Mouse (Mus musculus): ENCODE measurements around the gene Gm10974. TPM values are rescaled to one million over a fixed set of nuclear protein-coding genes. Genes with fewer than 3 reads are reported as not detected.

Gene Gm10974
- polyA plus RNA-seq, 1 experiment from 2014 or later = not detected

GRCm38 (mm10) chr7:66387813-66388521 is 22.3 kb downstream of the Gm10974 start, which contains the start of gene Lrrk1:
Lrrk1 (minus strand) TSS chr7:66388350.
- no peaks in the 10 kb centered on the region for H3K27me3 ChIP-seq (replicated peaks)
- H3K9ac ChIP-seq = peak within 1 kb of the TSS; percentile 94
- peak; percentile 91 for ATAC-seq
- H3K9me3 ChIP-seq = no peaks in the 10 kb centered on the region
- peak within 1 kb of the TSS; percentile 80 for H3K4me3 ChIP-seq (replicated peaks)
- H3K4me2 ChIP-seq (replicated peaks) = peak within 1 kb of the TSS; percentile 90
- no peaks in the 10 kb centered on the region for H3K36me3 ChIP-seq
- 1% methylated on average over 70 of the region's 70 CpGs for WGBS
- H3K4me1 ChIP-seq (replicated peaks) = peaks cover 17% of the 10 kb centered on the region; the same call in 1 of the 2 replicates
- peak within 1 kb of the TSS; percentile 86 for H3K27ac ChIP-seq

GRCm38 (mm10) chr7:66388621-66389532 is 23.2 kb downstream of the Gm10974 start:
- Histone ChIP-seq H3K4me1 (replicated peaks) (peaks cover 13% of the 10 kb centered on the region; the same call in 1 of the 2 replicates), H3K4me2 (replicated peaks) (peak overlapping the region; percentile 90), H3K27me3 (replicated peaks) (no peaks in the 10 kb centered on the region), H3K9me3 (no peaks in the 10 kb centered on the region), H3K9ac (peak overlapping the region; percentile 94), H3K36me3 (no peaks in the 10 kb centered on the region), H3K27ac (peak overlapping the region; percentile 86; the same call in 1 of the 2 replicates), H3K4me3 (replicated peaks) (peak overlapping the region; percentile 80)
- WGBS = 11% methylated on average over 28 of the region's 28 CpGs
- peak; percentile 82 for ATAC-seq

DNA sequence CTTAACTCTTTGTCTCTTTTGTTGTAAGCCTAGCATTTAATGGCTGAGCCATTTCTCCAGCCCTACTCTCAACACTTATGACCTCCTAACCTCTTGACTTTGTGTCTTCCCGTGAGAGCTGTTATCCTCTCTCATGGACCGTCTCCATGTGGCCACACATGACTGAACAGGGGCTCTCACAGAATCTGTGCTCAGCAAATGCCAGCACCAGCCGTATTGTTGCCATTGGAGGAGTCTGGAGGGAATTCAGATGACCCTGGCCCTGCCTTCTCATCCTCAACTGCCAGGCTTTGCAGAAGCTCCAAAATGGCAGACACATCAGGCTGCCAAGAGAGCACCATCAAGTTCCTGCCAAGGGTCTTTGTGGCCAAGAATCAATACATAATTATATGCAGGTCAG is 31.6 kb downstream of the Gm10974 start:
- Histone ChIP-seq H3K9ac (no peak overlapping the region), H3K9me3 (no peaks in the 10 kb centered on the region), H3K4me3 (replicated peaks) (no peak overlapping the region), H3K27me3 (replicated peaks) (no peaks in the 10 kb centered on the region), H3K4me1 (replicated peaks) (no peaks in the 10 kb centered on the region; the same call in 1 of the 2 replicates), H3K27ac (no peak overlapping the region), H3K36me3 (no peaks in the 10 kb centered on the region), H3K4me2 (replicated peaks) (no peak overlapping the region)
- WGBS = 55% methylated on average over 3 of the region's 3 CpGs
- no peak for ATAC-seq

GRCm38 (mm10) chr7:66401605-66402004 is 35.9 kb downstream of the Gm10974 start:
- peaks cover 17% of the 10 kb centered on the region for H3K4me1 ChIP-seq (replicated peaks)
- H3K9ac ChIP-seq = no peak overlapping the region
- no peaks in the 10 kb centered on the region for H3K36me3 ChIP-seq
- no peak for ATAC-seq
- H3K9me3 ChIP-seq = no peaks in the 10 kb centered on the region
- H3K27me3 ChIP-seq (replicated peaks) = no peaks in the 10 kb centered on the region
- no peak overlapping the region for H3K27ac ChIP-seq
- 50% methylated on average over 8 of the region's 8 CpGs for WGBS
- H3K4me2 ChIP-seq (replicated peaks) = no peak overlapping the region
- H3K4me3 ChIP-seq (replicated peaks) = no peak overlapping the region

DNA sequence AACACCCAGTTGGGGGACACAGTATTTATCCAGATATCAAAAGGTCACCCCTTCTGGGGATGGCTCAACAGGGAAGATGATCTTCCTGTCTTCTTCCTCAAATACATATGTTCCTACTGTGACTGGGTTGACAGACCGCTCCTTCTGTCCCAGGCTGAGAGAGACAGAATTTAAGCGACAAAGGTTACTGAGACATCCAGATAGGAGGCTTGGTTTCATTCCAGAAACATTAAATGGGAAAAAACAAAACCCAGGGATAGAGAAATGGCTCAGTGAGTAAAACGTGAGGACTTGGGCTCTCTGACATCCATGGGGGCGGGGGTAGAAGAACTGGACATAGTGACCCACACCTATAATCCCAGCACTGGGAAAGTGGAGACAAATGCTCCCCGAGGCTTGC is 37.2 kb downstream of the Gm10974 start:
- Histone ChIP-seq H3K27ac (no peak overlapping the region), H3K36me3 (no peaks in the 10 kb centered on the region), H3K9me3 (no peaks in the 10 kb centered on the region), H3K4me2 (replicated peaks) (no peak overlapping the region), H3K9ac (no peak overlapping the region), H3K4me1 (replicated peaks) (peaks cover 19% of the 10 kb centered on the region), H3K27me3 (replicated peaks) (no peaks in the 10 kb centered on the region), H3K4me3 (replicated peaks) (no peak overlapping the region)
- no peak for ATAC-seq
- 87% methylated on average over 5 of the region's 5 CpGs for WGBS

- 41% methylated on average over 10 of the region's 10 CpGs for WGBS
- Histone ChIP-seq H3K4me3 (replicated peaks) (no peak overlapping the region), H3K27ac (peak overlapping the region; percentile 17; the same call in 1 of the 2 replicates), H3K9ac (no peak overlapping the region), H3K9me3 (no peaks in the 10 kb centered on the region), H3K4me1 (replicated peaks) (peaks cover 19% of the 10 kb centered on the region), H3K4me2 (replicated peaks) (0 out of 2 replicates have a peak overlapping the region, but pooled peaks have one; percentile 4), H3K36me3 (no peaks in the 10 kb centered on the region), H3K27me3 (replicated peaks) (no peaks in the 10 kb centered on the region)
- ATAC-seq = peak; percentile 35
Observed at GRCm38 (mm10) chr7:66404141-66404540, 38.4 kb downstream of the Gm10974 start.

DNA sequence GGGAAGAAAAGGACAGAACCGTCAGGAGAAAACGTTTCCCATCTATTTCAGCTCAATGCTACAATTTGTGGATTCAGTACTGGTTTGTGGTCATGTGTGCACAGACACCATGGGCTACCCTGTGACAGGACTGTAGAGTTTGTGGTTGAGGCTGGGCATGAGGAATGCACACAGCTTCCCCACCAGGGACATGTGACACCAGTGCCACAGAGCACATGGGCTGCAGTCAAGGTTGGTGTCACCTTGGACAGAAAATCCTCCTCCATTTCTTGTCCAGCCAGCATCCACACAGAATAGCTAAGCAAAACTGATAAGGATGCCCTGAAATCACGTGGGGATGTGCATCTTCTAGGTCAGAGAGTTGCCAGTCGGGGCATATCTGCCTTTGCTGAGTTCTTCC is 39.1 kb downstream of the Gm10974 start:
- H3K27me3 ChIP-seq (replicated peaks) = no peaks in the 10 kb centered on the region
- WGBS = 69% methylated on average over 4 of the region's 4 CpGs
- no peak for ATAC-seq
- H3K27ac ChIP-seq = no peak overlapping the region
- H3K9me3 ChIP-seq = no peaks in the 10 kb centered on the region
- H3K4me1 ChIP-seq (replicated peaks) = peaks cover 19% of the 10 kb centered on the region
- no peak overlapping the region for H3K9ac ChIP-seq
- H3K4me2 ChIP-seq (replicated peaks) = no peak overlapping the region
- H3K4me3 ChIP-seq (replicated peaks) = no peak overlapping the region
- H3K36me3 ChIP-seq = no peaks in the 10 kb centered on the region

DNA sequence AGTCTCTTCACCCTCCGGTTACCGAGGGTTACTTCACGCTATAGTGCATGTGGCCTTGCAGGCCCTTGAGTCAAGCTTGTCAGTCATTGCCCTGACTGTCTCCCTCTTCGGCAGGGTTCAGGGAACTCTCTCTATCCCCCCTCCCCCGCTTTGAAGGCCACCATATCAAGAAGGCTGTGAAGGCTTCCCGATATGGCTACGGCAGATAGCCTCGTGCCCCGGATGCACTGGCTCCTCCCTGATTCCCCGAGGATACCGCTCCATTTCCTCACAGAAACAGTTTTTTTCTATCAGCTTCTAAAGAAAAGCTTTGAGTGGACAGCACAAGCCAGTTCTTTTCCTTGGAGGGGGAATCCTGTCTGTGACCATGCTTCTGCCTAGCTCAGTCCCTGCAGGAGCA is 39.8 kb downstream of the Gm10974 start:
- H3K9me3 ChIP-seq = no peaks in the 10 kb centered on the region
- 47% methylated on average over 11 of the region's 11 CpGs for WGBS
- no peaks in the 10 kb centered on the region for H3K36me3 ChIP-seq
- no peak overlapping the region for H3K4me2 ChIP-seq (replicated peaks)
- H3K4me3 ChIP-seq (replicated peaks) = no peak overlapping the region
- no peak for ATAC-seq
- H3K4me1 ChIP-seq (replicated peaks) = peaks cover 19% of the 10 kb centered on the region
- H3K27ac ChIP-seq = no peak overlapping the region
- no peaks in the 10 kb centered on the region for H3K27me3 ChIP-seq (replicated peaks)
- no peak overlapping the region for H3K9ac ChIP-seq

DNA sequence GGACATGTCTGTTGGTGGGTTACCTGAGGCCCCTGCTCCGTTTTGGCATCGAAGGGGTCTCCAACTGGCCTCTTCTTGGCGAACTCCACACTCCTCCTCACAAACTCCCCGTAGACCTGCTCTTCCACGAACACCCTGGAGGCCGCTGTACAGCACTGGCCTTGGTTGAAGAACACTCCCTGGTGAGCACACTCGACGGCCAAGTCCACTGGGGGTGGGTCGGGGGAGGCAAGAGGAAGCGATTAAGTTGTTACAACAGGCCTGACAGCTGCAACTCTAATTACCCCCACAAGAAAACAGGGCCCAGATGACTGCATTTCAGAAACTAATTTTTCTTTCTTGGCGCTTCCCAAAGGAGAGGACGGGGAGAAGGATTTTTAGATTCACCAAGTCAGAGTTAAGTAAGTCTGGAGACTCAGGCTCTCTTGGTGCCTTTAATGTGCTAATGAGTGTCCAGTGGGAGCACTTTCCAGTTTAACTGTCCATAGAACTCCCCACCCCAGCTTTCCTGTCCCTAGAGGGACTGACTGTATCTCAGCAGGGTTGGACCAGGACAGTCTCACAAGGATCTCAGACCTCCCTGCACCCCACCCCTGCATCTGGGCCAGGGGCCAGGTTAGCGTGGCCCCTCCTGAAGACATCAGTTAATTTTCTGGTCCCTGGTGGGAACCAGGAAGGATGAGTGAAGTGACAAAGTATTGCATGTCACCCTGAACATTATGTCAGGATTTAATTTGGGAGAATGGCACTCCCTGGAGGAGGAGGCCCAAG is 40.4 kb downstream of the Gm10974 start:
- 0 out of 2 replicates have a peak, but pooled peaks have one; percentile 39 for ATAC-seq

DNA sequence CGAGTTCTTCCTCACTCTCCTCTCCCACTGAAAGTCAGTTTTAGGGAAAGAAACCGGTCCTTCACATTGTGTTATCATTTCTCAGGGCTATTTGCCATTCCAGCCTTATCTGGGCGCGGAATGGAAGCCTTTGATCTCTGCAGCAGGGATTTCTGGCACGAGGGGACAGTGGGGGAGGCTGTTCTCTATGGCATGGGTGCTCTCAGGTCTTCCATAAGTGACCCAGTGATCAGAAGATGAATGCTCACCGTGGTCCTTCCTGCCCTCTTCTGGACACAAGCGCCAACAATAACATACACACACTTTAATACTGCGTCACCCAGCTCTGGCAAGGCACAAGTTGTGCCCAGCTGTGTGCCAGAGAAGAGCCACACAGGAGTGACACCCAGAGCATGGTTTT is 41.3 kb downstream of the Gm10974 start:
- WGBS = 63% methylated on average over 8 of the region's 8 CpGs
- Histone ChIP-seq H3K4me2 (replicated peaks) (no peak overlapping the region), H3K9ac (no peak overlapping the region), H3K36me3 (no peaks in the 10 kb centered on the region), H3K4me3 (replicated peaks) (no peak overlapping the region), H3K27me3 (replicated peaks) (no peaks in the 10 kb centered on the region), H3K27ac (no peak overlapping the region), H3K4me1 (replicated peaks) (peaks cover 19% of the 10 kb centered on the region), H3K9me3 (no peaks in the 10 kb centered on the region)
- ATAC-seq = no peak

More for the DNA sequence above, 40.4 kb downstream of the Gm10974 start:
- no peaks in the 10 kb centered on the region for H3K36me3 ChIP-seq
- H3K4me2 ChIP-seq (replicated peaks) = no peak overlapping the region
- no peak overlapping the region for H3K27ac ChIP-seq
- no peaks in the 10 kb centered on the region for H3K27me3 ChIP-seq (replicated peaks)
- H3K4me3 ChIP-seq (replicated peaks) = no peak overlapping the region
- 50% methylated on average over 13 of the region's 13 CpGs for WGBS
- H3K9ac ChIP-seq = no peak overlapping the region
- H3K4me1 ChIP-seq (replicated peaks) = peaks cover 19% of the 10 kb centered on the region
- H3K9me3 ChIP-seq = no peaks in the 10 kb centered on the region

GRCm38 (mm10) chr7:66409433-66409832 is 43.7 kb downstream of the Gm10974 start:
- Histone ChIP-seq H3K4me2 (replicated peaks) (no peak overlapping the region), H3K9me3 (no peaks in the 10 kb centered on the region), H3K27ac (no peak overlapping the region), H3K4me1 (replicated peaks) (peaks cover 15% of the 10 kb centered on the region), H3K27me3 (replicated peaks) (no peaks in the 10 kb centered on the region; the same call in 1 of the 2 replicates), H3K9ac (no peak overlapping the region), H3K36me3 (no peaks in the 10 kb centered on the region), H3K4me3 (replicated peaks) (no peak overlapping the region)
- WGBS = 71% methylated on average over 6 of the region's 6 CpGs
- no peak; the same call in 1 of the 2 replicates for ATAC-seq

DNA sequence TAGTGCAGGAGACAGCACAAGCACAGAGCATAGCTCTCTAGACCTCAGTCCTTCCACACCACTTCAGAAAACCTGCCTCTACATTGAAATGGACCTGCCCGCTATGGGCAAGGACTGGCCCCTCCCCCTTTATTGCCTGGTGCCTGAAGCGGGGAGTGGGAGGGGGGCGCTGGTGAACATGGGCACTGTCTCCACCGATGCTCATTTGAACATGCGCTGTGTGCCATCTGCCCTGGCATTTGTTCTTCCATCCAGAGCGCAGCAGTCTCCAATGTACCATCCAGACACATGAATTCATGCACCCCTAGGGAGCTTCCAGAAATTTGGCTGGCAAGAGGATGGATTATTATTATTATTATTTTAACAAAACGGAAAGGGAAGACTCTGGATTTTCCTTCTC is 47.4 kb downstream of the Gm10974 start:
- Histone ChIP-seq H3K9me3 (no peaks in the 10 kb centered on the region), H3K4me2 (replicated peaks) (no peak overlapping the region), H3K27ac (no peak overlapping the region), H3K4me3 (replicated peaks) (no peak overlapping the region), H3K27me3 (replicated peaks) (no peaks in the 10 kb centered on the region; the same call in 1 of the 2 replicates), H3K4me1 (replicated peaks) (no peaks in the 10 kb centered on the region), H3K9ac (no peak overlapping the region), H3K36me3 (no peaks in the 10 kb centered on the region)
- no peak for ATAC-seq
- WGBS = 76% methylated on average over 7 of the region's 7 CpGs

All from intestine, embryonic 15.5 days (tissue).